Mouse (Mus musculus) erythroblast, embryonic 14.5 days (primary cell): ENCODE measurements around the gene Bcas3. TPM values are rescaled to one million over a fixed set of nuclear protein-coding genes. Genes with fewer than 3 reads are reported as not detected.

ENCODE experiments used
- H3K27me3 ChIP-seq: 2 replicates; pipeline ENCODE4 v1.6.1; 2012; ENCODE audit warnings: inconsistent platforms; ENCODE audit not compliant: control insufficient read depth
- H3K36me3 ChIP-seq: 2 replicates; pipeline ENCODE4 v1.6.1; 2012; ENCODE audit warnings: mild to moderate bottlenecking, inconsistent platforms; ENCODE audit not compliant: control insufficient read depth
- H3K4me1 ChIP-seq: 2 replicates; pipeline ENCODE4 v1.6.1; 2012; ENCODE audit warnings: inconsistent platforms; ENCODE audit not compliant: control insufficient read depth
- H3K4me3 ChIP-seq: replicated peaks from 2 replicates; pipeline ENCODE3; 2012; ENCODE audit warnings: moderate library complexity, mild to moderate bottlenecking, inconsistent platforms
- H3K9me3 ChIP-seq: 2 replicates; pipeline ENCODE4 v1.6.1; 2012; ENCODE audit warnings: low read length, inconsistent platforms, mixed read lengths; ENCODE audit not compliant: control insufficient read depth
- GATA1 ChIP-seq: IDR thresholded peaks from 2 replicates; pipeline ENCODE4 v1.6.1; 2012; ENCODE audit warnings: low read length, inconsistent platforms, mixed read lengths
- TAL1 ChIP-seq: IDR thresholded peaks from 3 replicates; pipeline ENCODE4 v1.6.1; 2012; ENCODE audit warnings: low read length, inconsistent platforms, mixed read lengths
- polyA plus RNA-seq: library from polyadenylated mRNA; stranded (reverse); fragments of >175 nt; gene quantifications from 2 replicates; pipeline ENCODE4 v1.2.3, GENCODE M21; 2012

The Bcas3 gene
- polyA plus RNA-seq, 1 experiment, result 25.9 TPM

GRCm38 (mm10) chr11:85571040-85571439 lies 218.1 kb downstream of the Bcas3 start:
- Histone ChIP-seq H3K27me3 (no peaks in the 10 kb centered on the region), H3K4me1 (no peaks in the 10 kb centered on the region), H3K9me3 (no peaks in the 10 kb centered on the region), H3K4me3 (no peak overlapping the region), H3K36me3 (no peaks in the 10 kb centered on the region)
- TF ChIP-seq TAL1, result no peak

GRCm38 (mm10) chr11:85571936-85572335 lies 219.0 kb downstream of the Bcas3 start:
- H3K36me3 ChIP-seq, result no peaks in the 10 kb centered on the region
- no peak for TF ChIP-seq GATA1
- no peaks in the 10 kb centered on the region for H3K27me3 ChIP-seq
- no peaks in the 10 kb centered on the region for H3K4me1 ChIP-seq
- no peak overlapping the region for H3K4me3 ChIP-seq
- H3K9me3 ChIP-seq, result no peaks in the 10 kb centered on the region

GRCm38 (mm10) chr11:85572590-85572989 lies 219.6 kb downstream of the Bcas3 start:
- TF ChIP-seq TAL1 (no peak), GATA1 (no peak)
- Histone ChIP-seq H3K9me3 (no peaks in the 10 kb centered on the region), H3K4me1 (no peaks in the 10 kb centered on the region)

GRCm38 (mm10) chr11:85574496-85574895 lies 221.5 kb downstream of the Bcas3 start:
- H3K9me3 ChIP-seq, result no peaks in the 10 kb centered on the region
- no peak overlapping the region for H3K4me3 ChIP-seq
- H3K4me1 ChIP-seq, result no peaks in the 10 kb centered on the region
- TF ChIP-seq TAL1, result no peak
- no peak for TF ChIP-seq GATA1
- H3K27me3 ChIP-seq, result no peaks in the 10 kb centered on the region
- H3K36me3 ChIP-seq, result no peaks in the 10 kb centered on the region

More at GRCm38 (mm10) chr11:85572590-85572989, 219.6 kb downstream of the Bcas3 start:
- Histone ChIP-seq H3K27me3 (no peaks in the 10 kb centered on the region), H3K4me3 (no peak overlapping the region), H3K36me3 (no peaks in the 10 kb centered on the region)

- no peak overlapping the region for H3K4me3 ChIP-seq
- no peak for TF ChIP-seq GATA1
- no peak for TF ChIP-seq TAL1
- peaks cover 7% of the 10 kb centered on the region for H3K36me3 ChIP-seq
- no peaks in the 10 kb centered on the region for H3K9me3 ChIP-seq
- no peaks in the 10 kb centered on the region for H3K4me1 ChIP-seq
- H3K27me3 ChIP-seq, result no peaks in the 10 kb centered on the region
Observed at GRCm38 (mm10) chr11:85577816-85578645, 225.1 kb downstream of the Bcas3 start.

GRCm38 (mm10) chr11:85584086-85584485 lies 231.1 kb downstream of the Bcas3 start:
- peaks cover 7% of the 10 kb centered on the region for H3K36me3 ChIP-seq

GRCm38 (mm10) chr11:85593636-85594035 lies 240.7 kb downstream of the Bcas3 start:
- Histone ChIP-seq H3K9me3 (no peaks in the 10 kb centered on the region), H3K27me3 (no peaks in the 10 kb centered on the region), H3K4me1 (peaks cover 3% of the 10 kb centered on the region), H3K4me3 (no peak overlapping the region), H3K36me3 (no peaks in the 10 kb centered on the region)
- TF ChIP-seq TAL1, result no peak
- TF ChIP-seq GATA1, result no peak

More at GRCm38 (mm10) chr11:85584086-85584485, 231.1 kb downstream of the Bcas3 start:
- H3K27me3 ChIP-seq, result no peaks in the 10 kb centered on the region
- no peaks in the 10 kb centered on the region for H3K4me1 ChIP-seq
- no peaks in the 10 kb centered on the region for H3K9me3 ChIP-seq
- TF ChIP-seq GATA1 (no peak), TAL1 (no peak)
- H3K4me3 ChIP-seq, result no peak overlapping the region

GRCm38 (mm10) chr11:85599251-85599650 lies 246.3 kb downstream of the Bcas3 start:
- no peak for TF ChIP-seq GATA1
- TF ChIP-seq TAL1, result no peak
- Histone ChIP-seq H3K4me1 (peaks cover 3% of the 10 kb centered on the region), H3K9me3 (no peaks in the 10 kb centered on the region), H3K4me3 (no peak overlapping the region), H3K36me3 (no peaks in the 10 kb centered on the region), H3K27me3 (no peaks in the 10 kb centered on the region)

- TF ChIP-seq TAL1 (no peak), GATA1 (no peak)
- no peaks in the 10 kb centered on the region for H3K36me3 ChIP-seq
- H3K4me1 ChIP-seq, result no peaks in the 10 kb centered on the region
- no peaks in the 10 kb centered on the region for H3K27me3 ChIP-seq
- H3K9me3 ChIP-seq, result no peaks in the 10 kb centered on the region
- no peak overlapping the region for H3K4me3 ChIP-seq
Observed at GRCm38 (mm10) chr11:85603546-85604322, 250.8 kb downstream of the Bcas3 start.
